12 mouse cellular contexts compared by ENCODE assay signal in the genomic region with DNA sequence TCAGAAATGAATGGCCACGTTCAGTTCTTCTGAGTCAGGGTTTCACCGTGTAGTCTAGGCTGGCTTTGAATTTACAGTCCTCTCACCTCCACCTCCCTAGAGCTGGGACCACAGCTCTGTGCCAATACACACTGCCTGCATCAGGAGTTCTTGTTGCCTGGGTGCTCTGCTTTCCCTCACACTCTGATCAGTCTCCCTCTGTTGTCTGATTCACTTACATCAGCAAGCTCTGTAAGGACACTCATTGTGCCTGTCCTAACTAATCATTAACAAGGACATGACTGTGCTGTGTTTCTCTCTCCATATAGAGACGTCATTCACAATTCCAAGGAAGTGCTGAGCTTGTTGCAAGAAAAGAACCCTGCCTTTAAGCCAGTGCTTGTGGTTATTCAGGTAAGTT. TPM values are rescaled to one million over a fixed set of nuclear protein-coding genes. Genes with fewer than 3 reads are reported as not detected.
A peak's percentile ranks its signal among the peaks of the same experiment; 100 is the strongest.
DNase-seq lines count a peak whose midpoint lies in the region; ATAC-seq and TF ChIP-seq lines count a peak whose summit lies in the region.
"Had no signal": no experiment of that assay in that cellular context is flagged by ENCODE, and none has a peak within 500 bp of the region (broad histone marks: within the 10 kb centered on the region; RNA-seq: fewer than 3 reads in every experiment).

No protein-coding gene starts in this region.

- ATAC-seq in midbrain, postnatal 0 days (ENCODE audit: low FRiP score) = no peak
- no peak for ATAC-seq in midbrain, embryonic 13.5 days
- no peak for ATAC-seq in stomach, embryonic 16.5 days (ENCODE audit: insufficient read depth, low FRiP score)
- ATAC-seq: CD4-positive, CD25-positive, alpha-beta regulatory T cell, adult 4 months had no signal

- 45% methylated on average over 3 of the region's 3 CpGs for WGBS in kidney, adult 2 months
- 74% methylated on average over 3 of the region's 3 CpGs for WGBS in midbrain, postnatal 0 days
- WGBS in midbrain, embryonic 13.5 days = 83% methylated on average over 3 of the region's 3 CpGs
- 51% methylated on average over 3 of the region's 3 CpGs for WGBS in stomach, embryonic 16.5 days

- H3K27me3 ChIP-seq in kidney, adult 2 months (replicated peaks; ENCODE audit: control insufficient read depth, insufficient read depth, low read length) = no peaks in the 10 kb centered on the region
- H3K27me3 ChIP-seq in midbrain, postnatal 0 days (ENCODE audit: insufficient read depth, low read length) = no peaks in the 10 kb centered on the region
- no peaks in the 10 kb centered on the region for H3K27me3 ChIP-seq in midbrain, embryonic 13.5 days
- no peaks in the 10 kb centered on the region for H3K27me3 ChIP-seq in stomach, embryonic 16.5 days (ENCODE audit: control insufficient read depth, insufficient read depth, low read length)
- H3K27me3 ChIP-seq: stomach, embryonic 15.5 days had no signal

- no peak for TF ChIP-seq CTCF in kidney, adult 2 months (conservative IDR thresholded peaks at IDR 0.05; ENCODE audit: insufficient read depth, insufficient read length, low read depth, low read length)
- TF ChIP-seq CTCF in midbrain, postnatal 0 days (IDR thresholded peaks at IDR 0.05) = no peak

- H3K4me1 ChIP-seq in kidney, adult 2 months (ENCODE audit: control insufficient read depth, insufficient read depth, low read length) = no peaks in the 10 kb centered on the region
- no peaks in the 10 kb centered on the region for H3K4me1 ChIP-seq in midbrain, postnatal 0 days (ENCODE audit: insufficient read depth, low read length)
- H3K4me1 ChIP-seq in midbrain, embryonic 13.5 days (replicated peaks) = peaks cover 3% of the 10 kb centered on the region; the same call in 1 of the 2 replicates
- H3K4me1 ChIP-seq in stomach, embryonic 16.5 days (ENCODE audit: control insufficient read depth, insufficient read depth, low read length) = peaks cover 10% of the 10 kb centered on the region; the same call in 1 of the 2 replicates

- H3K36me3 ChIP-seq in kidney, adult 2 months (ENCODE audit: control insufficient read depth, insufficient read depth, low read length) = no peaks in the 10 kb centered on the region
- peaks cover 7% of the 10 kb centered on the region for H3K36me3 ChIP-seq in midbrain, postnatal 0 days (ENCODE audit: insufficient read depth, low read length)
- peaks cover 15% of the 10 kb centered on the region for H3K36me3 ChIP-seq in midbrain, embryonic 13.5 days
- peaks cover 12% of the 10 kb centered on the region for H3K36me3 ChIP-seq in stomach, embryonic 16.5 days (ENCODE audit: control insufficient read depth, insufficient read depth, low read length)

- no peak for TF ChIP-seq POLR2A in kidney, adult 2 months (IDR thresholded peaks at IDR 0.05; ENCODE audit: low read depth, low read length)

- H3K9ac ChIP-seq in midbrain, postnatal 0 days (replicated peaks; ENCODE audit: low read length, poor library complexity, severe bottlenecking) = no peak overlapping the region
- no peak overlapping the region for H3K9ac ChIP-seq in midbrain, embryonic 13.5 days (replicated peaks)
- no peak overlapping the region for H3K9ac ChIP-seq in stomach, embryonic 16.5 days (ENCODE audit: low read length)
- H3K9ac ChIP-seq: liver, embryonic 14.5 days; stomach, embryonic 15.5 days had no signal

- intact Hi-C loops in left cerebral cortex, postnatal 14 days (cut with DNase I) = no loop called here
- intact Hi-C loops in heart, postnatal 25 days (cut with DNase I) = no loop called here

- DNase-seq in kidney, adult 2 months = peak; percentile 37
- DNase-seq in kidney, adult 11 months = no peak
- peak; percentile 29 for DNase-seq in midbrain, postnatal 0 days (ENCODE audit: low spot score)
- DNase-seq in cerebellum, postnatal 25 days = peak; percentile 36 to 37
- DNase-seq in left cerebral cortex, postnatal 14 days (ENCODE audit: low spot score in 2 of 2) = no peak
- DNase-seq in heart, postnatal 25 days (ENCODE audit: low spot score) = no peak
- DNase-seq: kidney, postnatal 4 days had no signal

- H3K4me2 ChIP-seq in midbrain, postnatal 0 days (ENCODE audit: low read depth, low read length, poor library complexity, severe bottlenecking) = no peak overlapping the region
- no peak overlapping the region for H3K4me2 ChIP-seq in midbrain, embryonic 13.5 days (replicated peaks)
- no peak overlapping the region for H3K4me2 ChIP-seq in stomach, embryonic 16.5 days (ENCODE audit: low read depth, low read length)
- H3K4me2 ChIP-seq: stomach, embryonic 15.5 days had no signal

- no peak overlapping the region for H3K4me3 ChIP-seq in kidney, adult 2 months (ENCODE audit: insufficient read depth, low read depth, low read length)
- H3K4me3 ChIP-seq in midbrain, postnatal 0 days (ENCODE audit: low read depth, low read length) = no peak overlapping the region
- no peak overlapping the region for H3K4me3 ChIP-seq in midbrain, embryonic 13.5 days (replicated peaks)
- no peak overlapping the region for H3K4me3 ChIP-seq in stomach, embryonic 16.5 days (replicated peaks; ENCODE audit: low read length)
- H3K4me3 ChIP-seq: stomach, embryonic 15.5 days had no signal

- H3K9me3 ChIP-seq in midbrain, postnatal 0 days (ENCODE audit: low read length) = no peaks in the 10 kb centered on the region
- H3K9me3 ChIP-seq in midbrain, embryonic 13.5 days = no peaks in the 10 kb centered on the region
- H3K9me3 ChIP-seq in stomach, embryonic 16.5 days (replicated peaks; ENCODE audit: control insufficient read depth, low read length) = no peaks in the 10 kb centered on the region
- H3K9me3 ChIP-seq: stomach, embryonic 15.5 days had no signal

- H3K27ac ChIP-seq in kidney, adult 2 months (ENCODE audit: insufficient read depth, low read depth, low read length) = no peak overlapping the region
- no peak overlapping the region for H3K27ac ChIP-seq in midbrain, postnatal 0 days (ENCODE audit: low read depth, low read length)
- no peak overlapping the region for H3K27ac ChIP-seq in midbrain, embryonic 13.5 days
- H3K27ac ChIP-seq in stomach, embryonic 16.5 days (ENCODE audit: low read length) = 0 out of 2 replicates have a peak overlapping the region, but pooled peaks have one; percentile 8
- H3K27ac ChIP-seq: liver, embryonic 14.5 days; stomach, embryonic 15.5 days had no signal

RNA-seq across cellular contexts. Expression of a gene that starts 5.4 kb away (rescaled TPM):
- 0.31 and 0.77 TPM in 2 replicates for polyA plus RNA-seq in kidney, adult 2 months (2012; rRNA removed)
- 9.2 and 10.3 TPM in 2 replicates for total RNA-seq in midbrain, postnatal 0 days (2014; rRNA removed)
- polyA plus RNA-seq in midbrain, postnatal 0 days (2015; fragmentation: Nextera tagmentation; extraction: Ambion mirVana) = 7.9 and 8.6 TPM in 2 replicates
- polyA plus RNA-seq in midbrain, embryonic 13.5 days (2015; fragmentation: Nextera tagmentation; extraction: Ambion mirVana) = 4.6 and 6.6 TPM in 2 replicates
- 14.0 and 14.8 TPM in 2 replicates for polyA plus RNA-seq in stomach, embryonic 16.5 days (2015; fragmentation: Nextera tagmentation; extraction: Ambion mirVana)
- total RNA-seq in left cerebral cortex, postnatal 14 days (2021) = 10 to 100 TPM; 14.7 to 18.1 TPM
- 1 to 10 TPM in 1 of 2 experiments, under 1 TPM in 1; 0.75 to 1.7 TPM for total RNA-seq in heart, postnatal 25 days (2021)

Comparison
In these comparisons a context has a peak if more than half of its experiments do, and no peak if none do; other contexts are left out.
1. DNase-seq: peak in kidney, adult 2 months (single experiment), midbrain, postnatal 0 days (single experiment) and cerebellum, postnatal 25 days (2 of 2); none in kidney, adult 11 months (single experiment), left cerebral cortex, postnatal 14 days (0 of 2) and heart, postnatal 25 days (single experiment).